Mouse (Mus musculus): ENCODE data around the gene Akap13.

The Akap13 gene

DNA sequence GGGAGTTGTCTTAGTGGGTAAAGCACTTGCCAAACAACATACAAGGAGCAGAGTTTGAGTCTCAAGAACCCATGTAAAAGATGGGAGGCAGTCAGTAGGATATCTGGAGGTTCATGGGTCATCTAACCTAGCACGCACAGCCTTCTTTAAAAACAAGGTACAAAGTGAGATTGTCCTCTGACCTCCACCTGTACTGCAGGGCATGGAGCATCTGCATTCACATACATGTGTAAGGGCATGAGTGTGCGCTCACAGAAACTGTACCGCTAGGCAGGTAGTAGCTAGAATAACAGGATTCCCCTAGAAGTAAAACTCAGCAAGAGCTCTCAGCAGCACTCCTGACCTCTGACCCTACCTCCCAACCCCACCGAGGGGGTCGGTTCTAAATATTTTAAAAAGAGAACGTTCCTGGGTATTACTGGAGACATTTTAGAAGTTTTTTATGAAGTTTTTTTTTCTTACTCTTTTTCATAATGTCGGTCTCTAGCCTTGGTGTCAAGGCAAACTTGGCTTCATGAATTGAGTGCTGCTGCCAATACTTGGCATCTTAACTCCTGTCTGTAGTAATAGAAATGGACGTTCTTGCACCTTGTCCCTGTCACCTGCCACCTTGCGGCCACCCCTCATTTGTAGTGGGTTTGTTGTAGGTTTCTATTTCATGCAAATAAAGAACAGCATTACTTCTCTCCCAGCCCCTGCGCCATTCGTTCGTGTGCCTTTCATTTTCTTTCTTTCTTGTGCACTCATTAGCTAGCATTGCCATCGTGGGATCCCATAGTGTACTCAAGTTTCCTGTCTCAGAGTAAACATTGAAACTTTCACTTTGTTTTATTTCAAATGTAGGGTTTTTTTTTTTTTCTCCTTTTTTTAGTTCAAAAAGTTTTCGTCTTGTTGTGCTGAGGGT is 61.6 kb downstream of the Akap13 start:
- DNase-seq (ENCODE audit: low read depth, low spot score): no peak

- no peak for DNase-seq (ENCODE audit: low read depth, low spot score)
Measured at GRCm38 (mm10) chr7:75520531-75520930, 65.2 kb downstream of the Akap13 start.

GRCm38 (mm10) chr7:75521199-75521598 is 65.9 kb downstream of the Akap13 start:
- DNase-seq (ENCODE audit: low read depth, low spot score): no peak

DNA sequence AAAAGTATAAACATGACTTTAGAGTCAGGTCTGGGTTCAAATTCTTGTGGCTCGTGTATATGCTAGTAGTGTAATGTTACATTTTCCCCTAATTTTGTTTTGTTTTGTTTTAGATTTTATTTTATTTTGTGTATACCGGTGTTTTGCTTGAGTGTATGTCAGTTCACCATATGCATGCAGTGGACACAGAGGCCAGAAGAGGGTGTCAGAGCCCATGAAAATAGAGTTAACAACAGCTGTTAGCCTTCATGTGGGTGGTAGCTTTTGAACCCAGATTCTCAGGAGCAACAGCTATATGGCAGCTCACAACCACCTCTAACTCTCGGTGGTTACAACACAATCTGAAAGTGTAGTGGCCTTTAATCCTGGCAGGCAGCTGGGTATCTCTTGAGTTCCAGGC is 66.9 kb downstream of the Akap13 start:
- no peak for DNase-seq (ENCODE audit: low read depth, low spot score)

DNA sequence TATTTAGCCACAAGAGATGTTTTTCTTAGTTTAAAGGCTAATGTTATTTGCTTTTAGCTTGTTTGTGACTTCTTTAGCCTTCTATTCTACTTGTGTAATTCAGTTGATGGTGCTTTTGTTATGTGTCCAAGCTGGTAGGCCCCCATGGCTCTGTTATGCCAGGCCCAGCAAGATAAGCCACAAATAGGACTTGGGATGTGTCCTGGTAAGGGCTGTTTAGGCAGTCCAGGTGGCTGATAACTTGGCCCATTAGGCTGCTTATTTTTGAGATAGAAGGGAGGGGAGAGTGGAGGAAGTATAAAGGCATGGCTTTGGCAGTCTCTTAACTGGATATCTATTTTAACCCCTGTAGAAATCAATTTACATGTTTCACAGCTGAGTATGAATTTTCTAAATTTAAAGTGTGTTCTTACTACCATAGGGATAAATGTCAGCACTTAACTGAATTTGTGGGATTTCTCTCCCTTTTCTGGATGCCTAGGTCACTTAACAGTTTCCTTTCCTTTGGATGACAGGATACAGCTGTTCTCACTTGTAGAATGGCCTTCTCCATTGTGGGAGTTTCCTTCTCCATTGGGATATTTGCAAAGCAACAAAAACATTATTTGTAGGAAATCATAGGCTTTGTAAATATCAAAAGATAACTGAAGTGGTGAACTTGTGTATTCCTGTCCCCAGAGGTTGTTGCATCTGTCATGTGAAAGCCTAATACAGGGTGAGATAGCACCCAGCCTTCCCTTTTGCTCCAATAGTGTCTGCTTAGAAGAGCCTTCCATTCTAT is 69.6 kb downstream of the Akap13 start:
- DNase-seq (ENCODE audit: low read depth, low spot score): no peak

DNA sequence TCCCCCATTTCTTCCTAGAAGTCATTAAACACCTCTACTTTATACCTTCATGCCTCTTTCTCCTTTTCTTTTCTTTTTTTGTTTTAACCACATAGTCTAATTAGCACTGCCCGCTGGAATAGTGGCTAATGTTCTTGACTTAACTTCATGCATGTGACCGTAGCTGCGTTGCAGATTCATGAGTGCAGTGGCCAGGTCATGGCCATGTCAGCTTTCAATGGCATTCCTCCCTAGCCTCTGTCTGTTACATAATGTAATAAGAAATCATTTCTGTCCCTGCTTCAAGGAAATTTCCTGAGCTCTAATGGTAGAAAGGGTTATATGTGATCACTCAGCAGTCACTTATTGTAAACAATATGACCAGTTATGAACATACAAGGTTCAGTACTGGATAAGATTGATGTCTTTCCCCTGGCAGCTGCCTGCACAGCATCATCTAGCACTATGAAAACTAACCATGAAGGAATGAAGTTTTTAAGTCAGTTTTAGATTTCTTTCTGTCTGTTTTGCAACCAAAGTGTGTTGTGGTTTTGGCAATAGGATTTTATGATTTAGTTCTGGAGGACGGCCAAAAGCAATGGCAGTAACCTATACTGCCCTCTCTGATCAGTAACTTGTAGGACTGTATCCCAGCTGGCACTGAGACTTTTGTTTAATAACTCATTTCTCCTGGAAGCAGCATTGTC is 70.5 kb downstream of the Akap13 start:
- DNase-seq (ENCODE audit: low read depth, low spot score): no peak

DNA sequence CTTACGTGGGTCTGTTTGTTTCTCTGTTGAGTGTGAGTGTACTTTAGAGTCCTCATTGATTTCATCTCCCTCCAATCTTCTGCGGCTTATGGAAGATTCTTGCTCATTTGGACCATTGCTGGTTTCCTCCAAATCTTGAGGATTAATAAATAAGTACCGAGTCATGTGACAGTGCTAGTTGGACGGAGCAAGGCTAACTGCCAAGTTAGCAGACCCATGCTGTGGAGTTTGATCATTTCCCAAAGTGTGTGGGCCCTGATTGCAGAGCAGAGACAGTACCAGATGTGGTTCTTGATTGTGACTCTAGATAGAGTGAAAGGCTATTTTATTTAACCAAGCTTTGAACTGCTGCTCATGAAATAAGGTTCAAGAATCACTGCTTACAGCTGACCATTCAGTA is 73.4 kb downstream of the Akap13 start:
- DNase-seq (ENCODE audit: low read depth, low spot score): no peak

DNA sequence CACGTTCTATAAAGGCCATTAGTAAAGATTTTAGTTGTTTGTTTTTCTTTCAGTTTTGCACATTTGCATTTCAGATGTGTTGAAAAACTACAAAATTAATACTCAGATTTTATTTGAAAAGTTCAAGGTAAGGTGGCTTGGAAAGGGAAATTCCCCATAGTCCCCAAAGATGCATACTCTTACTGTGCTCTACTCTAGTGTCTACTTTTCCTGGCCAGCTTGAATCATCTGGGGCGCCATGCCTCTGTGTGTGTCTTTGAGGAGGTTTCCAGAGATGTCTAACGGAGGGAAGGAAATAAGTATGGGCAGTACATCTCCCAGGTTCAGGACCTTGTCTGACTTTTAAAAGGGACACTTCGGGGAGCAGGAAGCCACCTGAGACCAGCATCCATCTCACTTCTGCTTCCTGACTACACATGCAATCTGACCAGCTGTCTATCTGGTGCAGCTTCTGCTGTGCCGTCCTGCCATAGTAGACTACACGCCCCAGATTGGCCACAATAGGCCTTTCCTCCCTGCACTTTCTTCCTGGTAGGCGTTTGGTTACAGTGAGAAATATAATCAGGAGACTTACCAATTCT is 74.6 kb downstream of the Akap13 start:
- DNase-seq (ENCODE audit: low read depth, low spot score): no peak

DNA sequence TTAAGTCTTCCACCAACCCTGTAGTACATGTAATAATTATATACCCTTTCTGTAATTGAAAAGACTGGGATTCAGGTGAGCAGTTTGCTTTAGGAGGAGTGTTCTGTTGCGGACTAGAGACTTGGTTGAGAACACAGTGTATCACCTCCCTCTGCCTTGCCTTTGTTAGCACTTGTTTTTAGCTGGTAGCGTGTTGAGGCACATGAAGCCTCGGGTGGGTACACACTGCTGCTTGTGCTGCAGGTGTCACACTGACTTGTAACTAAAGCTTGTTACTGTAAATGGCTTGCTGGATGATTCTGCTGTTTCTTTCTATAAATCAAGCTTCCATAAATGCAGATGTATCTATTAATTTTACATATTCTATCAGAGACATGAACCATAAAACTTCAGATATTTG is 75.3 kb downstream of the Akap13 start:
- no peak for DNase-seq (ENCODE audit: low read depth, low spot score)

- no peak for DNase-seq (ENCODE audit: low read depth, low spot score)
Measured at GRCm38 (mm10) chr7:75533079-75533478, 77.7 kb downstream of the Akap13 start.

- no peak for DNase-seq (ENCODE audit: low read depth, low spot score)
Measured at GRCm38 (mm10) chr7:75536298-75536697, 81.0 kb downstream of the Akap13 start.

- no peak for DNase-seq (ENCODE audit: low read depth, low spot score)
Measured at GRCm38 (mm10) chr7:75537567-75537966, 82.2 kb downstream of the Akap13 start.

GRCm38 (mm10) chr7:75538513-75538912 is 83.2 kb downstream of the Akap13 start:
- no peak for DNase-seq (ENCODE audit: low read depth, low spot score)

GRCm38 (mm10) chr7:75539168-75539567 is 83.8 kb downstream of the Akap13 start:
- DNase-seq (ENCODE audit: low read depth, low spot score): no peak

GRCm38 (mm10) chr7:75549856-75550255 is 94.5 kb downstream of the Akap13 start:
- DNase-seq (ENCODE audit: low read depth, low spot score): no peak

DNA sequence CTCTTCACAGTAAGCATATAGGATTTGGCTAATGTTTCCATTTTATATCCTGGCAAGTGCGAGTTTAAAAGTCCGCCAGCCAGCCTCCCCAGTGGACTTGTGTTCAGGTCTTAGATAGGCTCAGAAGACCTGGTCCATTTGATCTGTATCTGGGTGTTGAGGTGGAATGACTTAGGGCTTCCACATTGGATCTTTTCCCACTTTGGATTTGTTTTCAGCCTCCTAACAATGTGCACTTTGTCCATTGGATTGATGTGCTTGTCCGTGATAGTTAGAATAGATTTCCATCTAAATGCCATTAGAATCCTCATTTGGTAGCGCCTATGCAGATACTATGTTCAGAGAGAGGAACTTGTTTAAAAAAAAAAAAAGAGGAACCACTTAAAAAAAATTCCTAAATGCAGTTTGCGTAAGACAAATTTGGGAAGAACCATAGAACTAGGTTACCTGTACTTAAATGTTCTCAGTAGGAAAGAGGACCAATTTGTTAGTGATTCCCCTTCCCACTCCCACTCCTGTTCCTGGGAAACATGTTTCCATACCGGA is 95.5 kb downstream of the Akap13 start:
- no peak for DNase-seq (ENCODE audit: low read depth, low spot score)

DNA sequence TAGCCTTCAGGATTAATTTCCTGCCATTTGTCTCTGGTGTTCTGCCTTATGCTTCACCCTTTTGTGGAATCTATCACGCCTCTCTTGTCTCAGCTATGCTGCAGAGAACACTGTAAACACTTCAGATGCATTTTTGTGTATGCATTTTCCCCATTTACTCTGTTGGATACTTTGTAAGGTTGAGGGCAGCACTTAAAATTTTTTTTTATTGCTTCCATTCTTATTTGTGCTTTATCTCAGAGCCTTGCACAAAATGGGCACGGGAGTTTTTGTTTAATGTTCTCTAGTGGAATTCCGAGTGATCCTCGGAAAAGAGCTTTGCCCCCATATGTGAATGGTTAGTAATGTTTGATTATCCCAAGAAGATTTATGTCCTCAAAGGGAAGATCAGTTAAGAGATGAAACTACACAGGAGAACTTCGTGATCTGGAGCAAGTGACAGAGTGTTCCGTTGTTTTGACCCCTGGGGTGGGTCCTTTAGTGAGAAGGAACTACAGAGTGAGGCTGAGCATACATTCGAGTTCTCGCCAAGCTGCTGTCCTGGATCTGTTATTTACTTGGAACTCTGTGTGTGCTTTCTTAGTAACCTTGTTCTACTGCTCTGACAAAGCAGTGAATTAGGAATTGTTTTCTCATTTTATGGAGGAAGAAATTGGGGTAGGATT is 97.8 kb downstream of the Akap13 start:
- DNase-seq (ENCODE audit: low read depth, low spot score): no peak

DNA sequence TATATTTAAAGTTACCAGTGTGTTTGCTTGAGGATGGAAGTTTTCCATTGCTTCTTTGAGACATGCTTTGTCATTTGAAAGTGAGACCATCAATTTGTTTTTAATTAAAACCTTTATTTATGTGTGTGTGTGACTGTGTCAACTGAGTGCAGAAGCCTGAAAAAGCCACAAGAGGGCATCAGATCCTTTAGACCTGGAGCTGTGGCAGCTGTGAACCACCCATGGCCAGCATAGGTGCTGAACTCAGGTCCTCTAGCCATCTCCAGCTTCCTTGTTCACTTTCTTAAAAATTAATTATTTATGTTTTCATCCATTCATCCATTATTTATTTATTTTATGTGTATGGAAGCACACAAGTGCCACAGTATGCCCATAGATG is 98.3 kb downstream of the Akap13 start:
- no peak for DNase-seq (ENCODE audit: low read depth, low spot score)

DNA sequence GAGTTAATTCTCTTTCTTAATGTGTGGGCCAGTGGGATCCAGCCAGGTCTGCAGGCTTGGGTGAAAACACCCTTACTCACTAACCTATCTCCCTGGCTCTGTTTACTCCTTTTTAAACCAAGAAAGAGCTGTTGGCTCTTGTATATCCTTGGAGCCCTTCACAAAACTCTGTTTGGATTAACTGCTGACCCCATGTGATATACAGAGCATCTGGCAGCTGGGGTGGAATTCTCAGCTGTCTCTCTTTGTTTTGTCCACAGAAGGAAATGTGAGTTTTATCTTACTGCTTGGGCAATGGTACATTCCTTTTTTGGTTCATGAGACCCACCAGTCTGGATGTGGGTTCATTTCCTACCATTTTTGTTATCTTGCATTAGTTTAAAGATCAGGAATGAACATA is 98.7 kb downstream of the Akap13 start:
- no peak for DNase-seq (ENCODE audit: low read depth, low spot score)

- DNase-seq (ENCODE audit: low read depth, low spot score): peak; percentile 24
Measured at GRCm38 (mm10) chr7:75555940-75556339, 100.6 kb downstream of the Akap13 start.

- no peak for DNase-seq (ENCODE audit: low read depth, low spot score)
Measured at GRCm38 (mm10) chr7:75558225-75558624, 102.9 kb downstream of the Akap13 start.

All from telencephalon, adult 2 months (tissue).